In genomic region chr5:132332521-132332920, GRCm38 (mm10) we compare ENCODE assay signal across 19 mouse cellular contexts.
"Had no signal": no experiment of that assay in that cellular context is flagged by ENCODE, and none has a peak within 500 bp of the region (broad histone marks: within the 10 kb centered on the region; RNA-seq: fewer than 3 reads in every experiment).

No protein-coding gene starts in this region.

- H3K4me3 ChIP-seq: kidney, embryonic 15.5 days; left cerebral cortex, adult 2 months; liver, embryonic 13.5 days; neural tube, embryonic 12.5 days; neural tube, embryonic 15.5 days had no signal

- DNase-seq: kidney, adult 8-10 months; kidney, postnatal 10 days; kidney, postnatal 36 days; layer of hippocampus, postnatal 36 days; liver, embryonic 13.5 days; lung, embryonic 14.5 days; right cerebral cortex, adult 18-20 months; right cerebral cortex, postnatal 14 days; right cerebral cortex, postnatal 4 days; thymus, adult 2 months; thymus, postnatal 14 days; thymus, postnatal 4 days had no signal

- H3K27me3 ChIP-seq: kidney, embryonic 15.5 days; liver, embryonic 13.5 days; neural tube, embryonic 12.5 days; neural tube, embryonic 15.5 days had no signal

- H3K9ac ChIP-seq: kidney, embryonic 15.5 days; liver, embryonic 13.5 days; lung, embryonic 14.5 days; neural tube, embryonic 12.5 days; neural tube, embryonic 15.5 days had no signal

- H3K4me2 ChIP-seq: kidney, embryonic 15.5 days; liver, embryonic 13.5 days; lung, embryonic 14.5 days; neural tube, embryonic 12.5 days; neural tube, embryonic 15.5 days had no signal

- H3K9me3 ChIP-seq: kidney, embryonic 15.5 days; liver, embryonic 13.5 days; neural tube, embryonic 12.5 days; neural tube, embryonic 15.5 days had no signal

- H3K36me3 ChIP-seq: kidney, embryonic 15.5 days; liver, embryonic 13.5 days; neural tube, embryonic 12.5 days; neural tube, embryonic 15.5 days had no signal

- ATAC-seq: lung, postnatal 0 days had no signal

- H3K27ac ChIP-seq: kidney, embryonic 15.5 days; left cerebral cortex, adult 2 months; liver, embryonic 13.5 days; macrophage; neural tube, embryonic 12.5 days; neural tube, embryonic 15.5 days; stomach, postnatal 0 days had no signal
